Comparison of ENCODE assay signal across 37 mouse cellular contexts in genomic region chr11:96087981-96088380, GRCm38 (mm10). TPM values are rescaled to one million over a fixed set of nuclear protein-coding genes. Genes with fewer than 3 reads are reported as not detected.
"Had no signal": no experiment of that assay in that cellular context is flagged by ENCODE, and none has a peak within 500 bp of the region (broad histone marks: within the 10 kb centered on the region; RNA-seq: fewer than 3 reads in every experiment).

No protein-coding gene starts in this region.

- H3K4me1 ChIP-seq: heart, embryonic 10.5 days; hindbrain, embryonic 10.5 days; hindbrain, embryonic 12.5 days; kidney, embryonic 15.5 days; limb, embryonic 13.5 days; limb, embryonic 15.5 days; liver, embryonic 12.5 days had no signal

- ATAC-seq: hindbrain, embryonic 16.5 days; intestine, postnatal 0 days; liver, embryonic 12.5 days had no signal

- H3K4me2 ChIP-seq: heart, embryonic 12.5 days; hindbrain, embryonic 12.5 days; hindbrain, embryonic 14.5 days; kidney, embryonic 15.5 days; limb, embryonic 13.5 days; limb, embryonic 15.5 days; liver, embryonic 12.5 days had no signal

- H3K4me3 ChIP-seq: gastrocnemius, adult 2 months; heart, embryonic 10.5 days; heart, embryonic 12.5 days; hindbrain, embryonic 10.5 days; hindbrain, embryonic 12.5 days; kidney, embryonic 15.5 days; limb, embryonic 13.5 days; limb, embryonic 15.5 days; liver, embryonic 12.5 days had no signal

- H3K27ac ChIP-seq: gastrocnemius, adult 2 months; heart, embryonic 10.5 days; hindbrain, embryonic 10.5 days; hindbrain, embryonic 12.5 days; hindbrain, embryonic 14.5 days; kidney, embryonic 15.5 days; kidney, postnatal 0 days; limb, embryonic 13.5 days; limb, embryonic 15.5 days; liver, embryonic 12.5 days; liver, embryonic 14.5 days had no signal

- H3K9me3 ChIP-seq: heart, embryonic 10.5 days; hindbrain, embryonic 12.5 days; kidney, embryonic 15.5 days; limb, embryonic 13.5 days; limb, embryonic 15.5 days had no signal

- H3K36me3 ChIP-seq: heart, embryonic 10.5 days; heart, embryonic 12.5 days; hindbrain, embryonic 10.5 days; hindbrain, embryonic 12.5 days; kidney, embryonic 15.5 days; limb, embryonic 13.5 days; limb, embryonic 15.5 days; liver, embryonic 12.5 days had no signal

- DNase-seq: gastrocnemius, adult 2 months; gastrocnemius, postnatal 10 days; gastrocnemius, postnatal 25 days; heart, adult 18-20 months; heart, postnatal 10 days; heart, postnatal 4 days; kidney, adult 18-20 months; kidney, adult 8-10 months; kidney, postnatal 14 days; kidney, postnatal 36 days; layer of hippocampus, adult 9-11 months; layer of hippocampus, postnatal 36 days; left cerebral cortex, postnatal 4 days had no signal

- H3K9ac ChIP-seq: heart, embryonic 12.5 days; hindbrain, embryonic 12.5 days; hindbrain, embryonic 14.5 days; kidney, embryonic 15.5 days; limb, embryonic 13.5 days; limb, embryonic 15.5 days; liver, embryonic 12.5 days; liver, embryonic 14.5 days had no signal

- H3K27me3 ChIP-seq: heart, embryonic 12.5 days; limb, embryonic 15.5 days had no signal

RNA-seq across cellular contexts. Expression of gene Calcoco2, which starts 23.8 kb away (rescaled TPM):
- total RNA-seq: gastrocnemius, adult 2 months; gastrocnemius, postnatal 10 days; gastrocnemius, postnatal 25 days; gastrocnemius, postnatal 4 days; granulocyte monocyte progenitor cell, adult 5-6 weeks; heart, adult 18-20 months; heart, postnatal 10 days; heart, postnatal 25 days; heart, postnatal 4 days; layer of hippocampus, postnatal 36 days; left cerebral cortex, adult 18-20 months; left cerebral cortex, adult 8-10 months; left cerebral cortex, postnatal 10 days; left cerebral cortex, postnatal 25 days; left cerebral cortex, postnatal 4 days; liver, adult 2 months had no signal
- polyA plus RNA-seq: heart, embryonic 12.5 days; heart, embryonic 14.5 days; hindbrain, embryonic 10.5 days; hindbrain, embryonic 14.5 days; hindbrain, embryonic 16.5 days; intestine, postnatal 0 days; kidney, embryonic 15.5 days; kidney, postnatal 0 days; large intestine, adult 2 months; limb, embryonic 11.5 days; limb, embryonic 13.5 days; limb, embryonic 15.5 days; liver, adult 2 months; liver, embryonic 12.5 days; liver, embryonic 14.5 days had no signal

RNA-seq across cellular contexts. Expression of gene Ttll6, which starts 45.6 kb away (rescaled TPM):
- total RNA-seq: gastrocnemius, adult 2 months; gastrocnemius, postnatal 10 days; gastrocnemius, postnatal 25 days; gastrocnemius, postnatal 4 days; granulocyte monocyte progenitor cell, adult 5-6 weeks; heart, adult 18-20 months; heart, postnatal 10 days; heart, postnatal 25 days; heart, postnatal 4 days; left cerebral cortex, postnatal 25 days; liver, adult 2 months had no signal
- polyA plus RNA-seq: heart, embryonic 10.5 days; heart, embryonic 12.5 days; heart, embryonic 14.5 days; kidney, embryonic 15.5 days; limb, embryonic 13.5 days; limb, embryonic 15.5 days; liver, adult 2 months; liver, embryonic 12.5 days; liver, embryonic 14.5 days had no signal
